Mouse (Mus musculus): ENCODE measurements at regions not wholly inside any gene's neighbourhood (a gene's known extent, or its start where the extent isn't known, plus 50 kb on each side); places are given as distances from the start of the nearest gene placed in this dataset.

- no peak for DNase-seq
Measured at GRCm38 (mm10) chr5:35221451-35222305, 56.4 kb upstream of the Adra2c start.

DNA sequence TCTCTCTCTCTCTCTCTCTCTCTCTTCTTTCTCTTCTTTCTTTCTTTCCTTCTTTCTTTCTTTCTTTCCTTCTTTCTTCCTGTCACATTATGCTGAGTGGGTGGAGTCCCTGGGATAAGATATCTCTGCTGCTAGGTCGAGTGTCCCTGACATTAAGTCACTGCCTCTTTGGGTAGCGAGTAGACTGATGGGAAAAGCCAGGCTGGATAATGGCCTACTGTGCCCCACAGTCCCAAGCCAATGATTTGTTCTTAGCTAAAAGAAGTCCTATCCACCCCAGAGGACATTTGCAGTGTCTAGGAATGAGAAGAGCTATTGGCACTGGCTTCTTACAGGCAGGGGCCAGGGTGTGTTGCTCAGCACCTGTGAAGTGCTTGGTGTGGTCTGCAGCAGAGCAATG lies 61.8 kb upstream of the Adra2c start:
- no peak for DNase-seq

- no peak for DNase-seq
Measured at GRCm38 (mm10) chr5:35215480-35216195, 62.5 kb upstream of the Adra2c start.

- DNase-seq, result no peak
Measured at GRCm38 (mm10) chr5:35215007-35215406, 63.1 kb upstream of the Adra2c start.

- DNase-seq, result no peak
Measured at GRCm38 (mm10) chr5:35209348-35209747, 68.8 kb upstream of the Adra2c start.

- no peak for DNase-seq
Measured at GRCm38 (mm10) chr5:35204049-35204448, 74.1 kb upstream of the Adra2c start.

DNA sequence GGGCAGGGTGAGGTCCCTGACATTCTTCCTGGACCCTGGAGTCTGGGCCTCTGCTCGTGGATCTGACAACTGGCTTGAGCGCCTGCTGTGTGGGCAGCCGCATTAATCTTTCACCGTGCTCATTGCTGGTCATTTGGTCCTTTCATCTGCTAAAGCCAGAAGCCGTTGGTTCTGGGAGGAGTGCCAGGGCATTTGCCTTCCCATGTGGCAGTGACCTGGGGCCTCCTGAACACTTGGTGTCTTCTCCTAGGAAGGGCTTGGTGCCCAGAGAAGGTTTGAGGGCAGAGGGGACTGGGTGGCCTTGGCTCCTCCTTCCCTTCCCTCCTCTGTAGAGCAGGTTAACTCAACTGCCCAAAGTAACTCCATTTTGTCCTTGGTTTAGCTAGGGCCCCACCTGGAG lies 79.7 kb upstream of the Adra2c start:
- peak; percentile 59 for DNase-seq

GRCm38 (mm10) chr5:35189113-35189797 lies 83.7 kb upstream of the Lrpap1 start:
- DNase-seq, result peak; percentile 97

DNA sequence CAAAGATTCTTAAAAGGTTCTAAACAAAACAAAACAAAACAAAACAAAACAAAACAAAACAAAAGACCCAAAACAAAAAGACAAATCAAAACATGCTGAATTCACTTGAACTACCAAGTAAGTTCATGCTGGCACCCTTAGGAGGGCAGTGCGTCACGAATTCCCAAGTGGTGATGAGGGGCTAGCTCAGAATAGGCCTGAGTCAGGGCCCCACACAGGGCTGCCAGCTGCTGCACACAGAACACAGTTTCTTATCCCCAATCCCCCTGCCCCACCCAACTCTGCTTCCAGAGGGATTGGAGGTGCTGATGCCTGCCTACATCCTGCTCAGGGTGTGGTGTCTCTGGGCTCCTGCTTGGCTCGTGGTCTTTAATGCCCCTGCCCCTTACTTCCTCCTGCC lies 80.3 kb upstream of the Lrpap1 start:
- DNase-seq, result no peak

DNA sequence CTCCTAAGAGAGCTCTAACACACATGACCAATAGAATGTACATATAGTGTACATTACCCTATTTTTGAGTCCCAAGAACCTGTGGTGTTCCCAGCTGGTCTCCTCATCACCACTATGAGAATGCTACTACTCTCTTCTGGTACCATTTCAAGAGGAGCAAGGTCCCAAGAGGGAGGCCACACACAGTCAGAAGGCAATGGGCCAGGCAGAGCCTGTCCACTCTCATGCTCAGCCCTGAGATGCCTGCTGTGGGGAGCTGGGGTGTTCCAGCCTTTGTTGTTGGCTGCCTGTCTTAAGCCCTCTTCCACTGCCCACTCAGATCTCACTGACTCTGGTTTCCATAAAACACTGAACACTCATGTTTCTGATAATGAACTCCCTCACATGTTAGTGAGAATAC lies 79.7 kb upstream of the Lrpap1 start:
- DNase-seq, result no peak

- DNase-seq, result no peak
Measured at GRCm38 (mm10) chr5:35183418-35183817, 77.9 kb upstream of the Lrpap1 start.

- DNase-seq, result no peak
Measured at GRCm38 (mm10) chr5:35177332-35177731, 71.8 kb upstream of the Lrpap1 start.

GRCm38 (mm10) chr5:35176112-35176848 lies 70.7 kb upstream of the Lrpap1 start:
- DNase-seq, result no peak

- DNase-seq, result no peak
Measured at GRCm38 (mm10) chr5:35174318-35174717, 68.8 kb upstream of the Lrpap1 start.

DNA sequence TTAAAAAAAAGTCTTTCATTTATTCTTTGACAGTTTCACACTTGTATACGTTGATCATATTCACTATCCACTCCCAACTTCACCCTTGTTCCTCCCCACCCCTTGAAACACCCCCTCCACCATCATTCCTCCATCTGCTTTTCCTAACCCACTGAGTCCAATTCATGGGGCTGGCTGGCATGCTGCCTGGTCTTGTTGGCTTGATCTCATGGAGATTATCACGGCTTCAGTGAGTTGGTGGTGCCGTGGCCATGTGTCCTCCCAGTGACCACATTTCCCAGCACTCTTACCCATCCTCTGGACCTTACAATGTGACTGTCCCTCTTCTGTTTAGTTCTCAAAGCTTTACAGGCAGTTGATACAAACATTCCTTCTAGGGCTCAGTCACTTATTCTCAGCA lies 65.8 kb upstream of the Lrpap1 start:
- peak; percentile 74 for DNase-seq

- no peak for DNase-seq
Measured at GRCm38 (mm10) chr5:35170369-35171130, 65.0 kb upstream of the Lrpap1 start.

DNA sequence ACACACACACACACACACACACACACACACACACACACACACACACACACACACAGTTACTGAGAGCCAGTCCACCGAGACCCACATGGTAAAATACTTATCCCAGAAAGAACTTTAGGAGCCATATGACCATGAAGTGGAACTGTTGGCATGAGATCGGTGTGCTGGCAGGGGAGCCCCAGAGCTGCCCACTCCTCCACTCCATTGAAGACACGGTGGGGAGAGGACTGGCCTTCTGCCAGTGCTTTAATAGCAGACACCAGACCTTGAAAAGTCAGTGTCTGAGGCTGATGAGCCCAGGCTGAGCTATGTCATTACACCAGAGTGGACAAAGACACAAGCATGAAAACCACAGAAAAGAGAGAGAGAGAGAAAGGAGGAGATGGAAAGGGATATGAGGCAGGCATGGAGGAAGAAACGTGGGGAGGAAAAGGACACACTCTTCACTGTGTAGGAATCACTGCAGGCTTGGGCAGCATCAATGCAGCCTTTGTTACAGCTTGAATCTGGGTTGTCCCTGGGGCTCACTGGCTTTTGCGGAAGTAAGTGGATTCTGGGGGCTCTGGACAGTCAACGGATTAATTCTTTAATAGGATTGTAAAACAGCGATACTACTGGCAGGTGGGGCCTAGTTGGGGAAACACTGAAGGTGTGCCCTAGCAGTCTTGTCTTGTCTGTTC lies 64.2 kb upstream of the Lrpap1 start:
- no peak for DNase-seq

DNA sequence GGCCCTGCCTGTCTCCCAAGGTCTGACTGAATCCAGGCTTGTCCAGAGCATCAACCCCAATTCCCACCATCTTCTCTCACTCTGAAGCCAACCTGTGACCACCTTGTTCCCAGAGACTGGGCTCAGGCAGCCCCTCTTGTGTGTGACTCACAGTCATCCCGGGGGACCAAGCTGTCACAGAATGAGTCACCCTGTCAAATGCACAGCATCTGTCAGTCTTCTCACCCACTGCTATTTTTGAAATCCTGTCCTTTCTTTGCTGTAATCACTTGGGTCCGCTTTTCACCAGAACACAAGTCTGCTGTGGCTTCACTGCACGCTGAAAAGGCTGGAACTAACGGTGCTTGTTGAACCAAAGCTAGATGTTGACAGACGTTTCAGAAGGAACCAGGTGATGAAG lies 63.3 kb upstream of the Lrpap1 start:
- DNase-seq, result no peak

GRCm38 (mm10) chr5:35168369-35168768 lies 62.8 kb upstream of the Lrpap1 start:
- DNase-seq, result no peak

DNA sequence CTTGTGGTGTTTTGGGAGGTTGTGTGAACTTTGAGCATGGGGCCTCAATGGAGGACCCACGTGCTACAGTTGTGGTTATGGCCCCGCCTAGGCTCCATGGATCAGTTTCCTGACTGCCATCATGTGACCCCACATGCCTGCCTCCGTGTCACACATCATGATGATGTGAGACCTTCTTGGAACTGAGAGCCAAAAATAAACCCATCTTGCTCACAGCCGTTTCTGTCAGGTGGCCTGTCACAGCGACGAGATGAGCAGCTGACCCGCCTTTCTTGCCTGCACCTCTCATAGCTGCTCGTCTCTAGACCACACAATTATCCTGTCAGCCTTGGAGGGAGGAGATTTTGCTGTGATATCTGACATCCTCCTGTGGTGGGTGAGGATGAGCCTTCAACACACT lies 60.4 kb upstream of the Lrpap1 start:
- no peak for DNase-seq

- DNase-seq, result no peak
Measured at GRCm38 (mm10) chr5:35165459-35165858, 59.9 kb upstream of the Lrpap1 start.

DNA sequence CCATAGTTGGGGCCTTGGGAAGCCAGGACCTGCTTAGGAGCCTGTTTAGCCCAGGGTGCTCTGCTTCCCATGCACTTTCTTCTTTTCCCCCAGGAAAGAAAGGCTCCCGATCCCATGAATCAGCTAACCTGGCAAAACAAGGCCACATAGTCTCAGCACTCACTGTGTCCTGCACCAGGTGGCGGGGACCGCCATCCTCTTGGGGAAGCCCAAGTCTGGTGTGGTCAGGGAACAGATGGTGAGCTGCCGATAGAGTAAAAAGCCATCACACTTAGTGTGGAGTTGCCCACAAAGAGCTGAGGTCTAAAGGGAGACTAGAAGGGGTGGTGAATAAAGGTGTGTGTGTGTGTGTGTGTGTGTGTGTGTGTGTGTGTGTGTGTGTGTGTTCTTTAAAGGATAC lies 57.0 kb upstream of the Lrpap1 start:
- DNase-seq, result no peak

Data from cerebellum, adult 11 months (tissue).